Mouse (Mus musculus): ENCODE results near the gene Snrnp25. TPM values are rescaled to one million over a fixed set of nuclear protein-coding genes. Genes with fewer than 3 reads are reported as not detected.

The Snrnp25 gene
- 10.9 and 11.7 TPM in 2 replicates for total RNA-seq (2014; rRNA removed)
- polyA plus RNA-seq (2012; rRNA removed) = 6.0 and 7.6 TPM in 2 replicates

DNA sequence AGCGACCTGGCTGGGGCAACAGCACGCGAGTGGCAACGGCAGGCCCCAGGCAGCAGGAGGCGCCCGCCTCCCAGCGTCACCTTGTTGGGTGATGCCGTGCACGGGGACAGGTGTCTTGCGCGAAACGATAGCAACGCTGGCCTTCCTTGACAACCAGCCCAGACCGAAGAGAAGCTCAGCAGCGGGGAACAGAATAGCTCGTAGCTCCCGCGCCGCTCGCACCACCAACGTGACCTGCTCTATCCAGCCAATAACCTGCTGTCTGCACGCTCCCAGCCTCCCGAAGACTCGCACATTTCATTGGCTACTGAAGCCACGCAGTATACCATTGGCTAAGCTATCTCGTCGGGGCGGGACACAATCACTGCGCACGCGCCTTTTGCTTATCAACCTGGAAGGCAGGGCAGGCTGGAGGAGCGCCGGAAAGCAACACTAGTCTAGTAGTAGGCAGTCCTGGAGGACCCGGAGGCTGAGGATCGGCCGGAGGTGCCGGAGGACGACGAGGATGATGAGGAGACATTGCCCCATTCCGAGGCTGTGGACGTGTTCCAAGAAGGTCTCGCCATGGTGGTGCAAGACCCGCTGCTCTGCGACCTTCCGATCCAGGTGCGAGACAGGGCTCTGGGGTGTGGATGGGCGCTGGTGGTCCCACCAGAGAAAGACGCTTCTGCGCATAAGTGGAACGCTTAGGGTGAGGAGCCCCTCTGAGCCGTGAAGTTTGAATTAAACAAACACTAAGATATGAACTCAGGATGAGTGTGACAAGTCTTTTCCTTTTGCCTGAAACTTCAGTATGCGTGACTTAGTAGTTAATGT, at the start of gene Snrnp25:
Snrnp25 (plus strand) TSS at position 358 of the 816 bp plus-strand sequence.
- WGBS = under 1% methylated on average over 52 of the region's 52 CpGs
- Histone ChIP-seq H3K79me2 (ENCODE audit: control insufficient read depth, insufficient read depth, low read length) (no peaks in the 10 kb centered on the region), H3K27ac (replicated peaks; ENCODE audit: insufficient read depth, low read depth, low read length) (no peak within 1 kb of the TSS), H3K4me1 (ENCODE audit: control insufficient read depth, insufficient read depth, low read length) (no peaks in the 10 kb centered on the region), H3K9ac (ENCODE audit: low read depth, low read length) (peak within 1 kb of the TSS; percentile 45), H3K4me3 (ENCODE audit: insufficient read depth, low read depth, low read length) (peak within 1 kb of the TSS; percentile 57), H3K27me3 (ENCODE audit: control insufficient read depth, insufficient read depth, low read length) (no peaks in the 10 kb centered on the region), H3K36me3 (ENCODE audit: control insufficient read depth, insufficient read depth, low read length) (no peaks in the 10 kb centered on the region)
- peak; percentile 95 for DNase-seq (ENCODE audit: extremely low read depth, low read depth, low spot score)
- peak; percentile 51 for TF ChIP-seq CTCF (IDR thresholded peaks at IDR 0.05; ENCODE audit: low read depth, low read length)
- TF ChIP-seq POLR2A (IDR thresholded peaks at IDR 0.05; ENCODE audit: extremely low read depth, insufficient read depth, low read length) = no peak

- H3K27ac ChIP-seq (replicated peaks; ENCODE audit: insufficient read depth, low read depth, low read length) = no peak overlapping the region
- no peaks in the 10 kb centered on the region for H3K27me3 ChIP-seq (ENCODE audit: control insufficient read depth, insufficient read depth, low read length)
- TF ChIP-seq POLR2A (IDR thresholded peaks at IDR 0.05; ENCODE audit: extremely low read depth, insufficient read depth, low read length) (no peak), CTCF (IDR thresholded peaks at IDR 0.05; ENCODE audit: low read depth, low read length) (no peak)
- WGBS = 89% methylated on average over 7 of the region's 7 CpGs
- no peak for DNase-seq (ENCODE audit: extremely low read depth, low read depth, low spot score)
- no peaks in the 10 kb centered on the region for H3K36me3 ChIP-seq (ENCODE audit: control insufficient read depth, insufficient read depth, low read length)
- no peak overlapping the region for H3K9ac ChIP-seq (ENCODE audit: low read depth, low read length)
- H3K4me1 ChIP-seq (ENCODE audit: control insufficient read depth, insufficient read depth, low read length) = peaks cover under 1% of the 10 kb centered on the region; the same call in 1 of the 2 replicates
- no peak overlapping the region for H3K4me3 ChIP-seq (ENCODE audit: insufficient read depth, low read depth, low read length)
- no peaks in the 10 kb centered on the region for H3K79me2 ChIP-seq (ENCODE audit: control insufficient read depth, insufficient read depth, low read length)
Measured at GRCm38 (mm10) chr11:32156854-32157630, 48.2 kb upstream of the Snrnp25 start.

- peaks cover 1% of the 10 kb centered on the region; the same call in 1 of the 2 replicates for H3K4me1 ChIP-seq (ENCODE audit: control insufficient read depth, insufficient read depth, low read length)
- H3K4me3 ChIP-seq (ENCODE audit: insufficient read depth, low read depth, low read length) = no peak overlapping the region
- H3K79me2 ChIP-seq (ENCODE audit: control insufficient read depth, insufficient read depth, low read length) = no peaks in the 10 kb centered on the region
- H3K27me3 ChIP-seq (ENCODE audit: control insufficient read depth, insufficient read depth, low read length) = no peaks in the 10 kb centered on the region
- no peak for TF ChIP-seq CTCF (IDR thresholded peaks at IDR 0.05; ENCODE audit: low read depth, low read length)
- no peak for TF ChIP-seq POLR2A (IDR thresholded peaks at IDR 0.05; ENCODE audit: extremely low read depth, insufficient read depth, low read length)
- H3K27ac ChIP-seq (replicated peaks; ENCODE audit: insufficient read depth, low read depth, low read length) = no peak overlapping the region
- WGBS = 75% methylated on average over 18 of the region's 18 CpGs
- H3K9ac ChIP-seq (ENCODE audit: low read depth, low read length) = no peak overlapping the region
- DNase-seq (ENCODE audit: extremely low read depth, low read depth, low spot score) = no peak
- no peaks in the 10 kb centered on the region for H3K36me3 ChIP-seq (ENCODE audit: control insufficient read depth, insufficient read depth, low read length)
Measured at GRCm38 (mm10) chr11:32157791-32158594, 47.2 kb upstream of the Snrnp25 start.

DNA sequence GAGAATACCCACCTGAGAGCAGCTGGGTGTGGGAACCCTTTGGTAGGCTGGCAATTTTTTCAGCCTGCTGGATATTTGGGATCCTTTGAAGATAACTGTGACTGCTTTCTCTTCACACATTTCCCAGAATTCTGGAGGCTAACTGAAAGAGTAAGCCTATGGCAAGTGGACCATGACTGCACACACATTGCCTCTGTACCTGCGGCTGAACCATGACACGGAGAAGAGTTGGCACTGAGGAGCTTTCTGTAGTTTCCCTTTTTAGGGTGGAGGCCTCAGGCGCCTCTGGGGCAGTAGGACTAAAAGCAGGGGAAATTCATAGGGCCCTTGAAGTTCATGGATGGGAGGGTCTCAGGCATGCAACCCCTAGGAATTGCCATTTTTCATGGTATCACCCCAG, 46.0 kb upstream of the Snrnp25 start:
- H3K9ac ChIP-seq (ENCODE audit: low read depth, low read length) = no peak overlapping the region
- peaks cover 1% of the 10 kb centered on the region; the same call in 1 of the 2 replicates for H3K4me1 ChIP-seq (ENCODE audit: control insufficient read depth, insufficient read depth, low read length)
- DNase-seq (ENCODE audit: extremely low read depth, low read depth, low spot score) = no peak
- WGBS = 90% methylated on average over 3 of the region's 3 CpGs
- TF ChIP-seq CTCF (IDR thresholded peaks at IDR 0.05; ENCODE audit: low read depth, low read length) (no peak), POLR2A (IDR thresholded peaks at IDR 0.05; ENCODE audit: extremely low read depth, insufficient read depth, low read length) (no peak)
- no peak overlapping the region for H3K4me3 ChIP-seq (ENCODE audit: insufficient read depth, low read depth, low read length)
- H3K36me3 ChIP-seq (ENCODE audit: control insufficient read depth, insufficient read depth, low read length) = no peaks in the 10 kb centered on the region
- no peaks in the 10 kb centered on the region for H3K79me2 ChIP-seq (ENCODE audit: control insufficient read depth, insufficient read depth, low read length)
- no peaks in the 10 kb centered on the region for H3K27me3 ChIP-seq (ENCODE audit: control insufficient read depth, insufficient read depth, low read length)
- no peak overlapping the region for H3K27ac ChIP-seq (replicated peaks; ENCODE audit: insufficient read depth, low read depth, low read length)

GRCm38 (mm10) chr11:32160341-32160740, 44.9 kb upstream of the Snrnp25 start:
- 75% methylated on average over 7 of the region's 7 CpGs for WGBS
- Histone ChIP-seq H3K4me1 (ENCODE audit: control insufficient read depth, insufficient read depth, low read length) (peaks cover 1% of the 10 kb centered on the region; the same call in 1 of the 2 replicates), H3K27ac (replicated peaks; ENCODE audit: insufficient read depth, low read depth, low read length) (no peak overlapping the region), H3K9ac (ENCODE audit: low read depth, low read length) (no peak overlapping the region), H3K79me2 (ENCODE audit: control insufficient read depth, insufficient read depth, low read length) (no peaks in the 10 kb centered on the region), H3K27me3 (ENCODE audit: control insufficient read depth, insufficient read depth, low read length) (no peaks in the 10 kb centered on the region), H3K4me3 (ENCODE audit: insufficient read depth, low read depth, low read length) (no peak overlapping the region), H3K36me3 (ENCODE audit: control insufficient read depth, insufficient read depth, low read length) (no peaks in the 10 kb centered on the region)
- no peak for TF ChIP-seq CTCF (IDR thresholded peaks at IDR 0.05; ENCODE audit: low read depth, low read length)
- no peak for TF ChIP-seq POLR2A (IDR thresholded peaks at IDR 0.05; ENCODE audit: extremely low read depth, insufficient read depth, low read length)
- no peak for DNase-seq (ENCODE audit: extremely low read depth, low read depth, low spot score)

All from liver, adult 2 months (tissue).